Mouse (Mus musculus) stomach, embryonic 15.5 days (tissue): ENCODE measurements around the gene Gfod1. TPM values are rescaled to one million over a fixed set of nuclear protein-coding genes. Genes with fewer than 3 reads are reported as not detected.
A peak's percentile ranks its signal among the peaks of the same experiment; 100 is the strongest.

Source experiments
- ATAC-seq: fragments of 200-750 bp; cut with Nextera tagmentation; 2 replicates; pipeline ENCODE4 v1.8.0; 2017; ENCODE audit warnings: low read depth, moderate number of reproducible peaks, moderate TSS enrichment; ENCODE audit not compliant: insufficient read depth, low FRiP score
- H3K27ac ChIP-seq: fragments of 300-500 bp; sonication (generic); 2 replicates; pipeline ENCODE4 v1.5.1; 2015; ENCODE audit warnings: mild to moderate bottlenecking, inconsistent platforms
- H3K27me3 ChIP-seq: fragments of 300-500 bp; sonication (generic); replicated peaks from 2 replicates; pipeline ENCODE4 v1.6.1; 2015; ENCODE audit warnings: inconsistent platforms
- H3K36me3 ChIP-seq: fragments of 300-500 bp; sonication (generic); 2 replicates; pipeline ENCODE4 v1.6.1; 2015; ENCODE audit warnings: inconsistent platforms
- H3K4me1 ChIP-seq: fragments of 300-500 bp; sonication (generic); 2 replicates; pipeline ENCODE4 v1.6.1; 2015; ENCODE audit warnings: inconsistent platforms
- H3K4me2 ChIP-seq: fragments of 300-500 bp; sonication (generic); 2 replicates; pipeline ENCODE4 v1.6.1; 2015; ENCODE audit warnings: mild to moderate bottlenecking, inconsistent platforms
- H3K4me3 ChIP-seq: fragments of 300-500 bp; sonication (generic); replicated peaks from 2 replicates; pipeline ENCODE4 v1.5.1; 2015; ENCODE audit warnings: inconsistent platforms
- H3K9ac ChIP-seq: fragments of 300-500 bp; sonication (generic); 2 replicates; pipeline ENCODE4 v1.6.1; 2015; ENCODE audit warnings: inconsistent platforms
- H3K9me3 ChIP-seq: fragments of 300-500 bp; sonication (generic); 2 replicates; pipeline ENCODE4 v1.6.1; 2016; ENCODE audit warnings: inconsistent platforms
- WGBS: fragments of 180-500 bp; shearing (Covaris S2); methylation state at CpG from one replicate; pipeline ENCODE4 v1.1.7; 2015; 5-methylcytosine and 5-hydroxymethylcytosine counted together
- polyA plus RNA-seq: library from polyadenylated mRNA; unstranded; fragments of >200 nt; fragmentation: Nextera tagmentation; extraction: Ambion mirVana; gene quantifications from 2 replicates; pipeline ENCODE4 v1.2.1, GENCODE M21; 2015

The Gfod1 gene
- polyA plus RNA-seq, 1 experiment from 2014 or later = 0.73 TPM

DNA sequence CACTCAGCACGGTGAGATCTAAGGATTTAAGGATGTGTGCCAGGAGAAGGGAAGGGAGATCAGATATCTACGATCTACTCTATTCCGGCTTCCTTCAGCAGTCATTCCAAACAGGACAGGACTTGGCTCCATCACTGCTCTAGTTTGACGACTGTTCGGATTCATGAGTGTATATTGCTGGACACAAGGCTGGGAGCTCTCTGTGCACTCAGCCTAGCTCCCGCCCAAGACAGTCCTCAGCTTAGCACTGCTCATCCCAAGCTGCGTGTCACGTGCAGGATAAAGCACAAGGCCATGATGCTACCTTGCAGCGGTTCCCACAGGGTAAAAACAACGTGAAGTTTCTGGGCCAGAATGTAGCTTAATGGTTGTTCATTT lies 33.8 kb downstream of the Gfod1 start:
- no peaks in the 10 kb centered on the region for H3K4me1 ChIP-seq
- no peak overlapping the region for H3K4me2 ChIP-seq
- H3K9me3 ChIP-seq = no peaks in the 10 kb centered on the region
- H3K27me3 ChIP-seq = no peaks in the 10 kb centered on the region
- WGBS = 70% methylated on average over 10 of the region's 10 CpGs
- no peak overlapping the region for H3K9ac ChIP-seq
- H3K4me3 ChIP-seq = no peak overlapping the region
- H3K27ac ChIP-seq = no peak overlapping the region
- ATAC-seq = no peak
- no peaks in the 10 kb centered on the region for H3K36me3 ChIP-seq

DNA sequence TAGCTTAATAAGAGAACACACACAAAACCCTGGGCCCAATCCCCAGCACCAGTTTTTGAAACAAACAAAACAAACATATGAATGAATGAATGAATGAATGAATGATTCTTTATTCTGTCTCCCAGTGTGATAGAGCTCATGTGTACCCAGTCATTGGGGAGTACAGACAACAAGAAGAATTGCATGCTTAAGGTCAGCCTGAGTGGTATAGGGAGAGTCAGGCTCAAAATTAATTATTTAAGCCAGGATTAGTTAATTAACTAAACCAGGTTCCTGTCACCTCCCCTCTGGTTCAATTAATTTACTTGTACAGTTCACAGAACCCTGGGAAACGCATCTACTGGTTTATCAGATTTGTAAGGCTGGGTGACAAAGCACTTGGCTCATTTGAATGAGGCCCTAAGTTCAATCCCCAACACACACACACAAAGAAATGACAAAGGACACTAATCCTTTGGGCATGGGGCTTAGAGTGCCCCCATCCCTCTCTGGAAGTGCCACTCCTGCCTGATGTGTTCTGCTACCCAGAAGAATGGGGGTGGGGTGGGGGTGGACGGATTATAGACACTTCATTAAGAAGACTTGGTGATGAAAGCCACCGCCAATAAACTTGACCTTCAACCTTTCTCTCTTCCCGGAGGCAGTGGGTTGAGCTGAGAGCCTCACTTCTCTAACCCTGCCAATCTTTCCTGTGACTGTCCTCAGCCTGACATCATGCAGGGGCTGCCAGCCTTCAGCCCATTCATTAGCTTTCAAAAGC lies 34.3 kb downstream of the Gfod1 start:
- Histone ChIP-seq H3K27ac (no peak overlapping the region), H3K4me3 (no peak overlapping the region), H3K9me3 (no peaks in the 10 kb centered on the region), H3K36me3 (no peaks in the 10 kb centered on the region), H3K4me1 (no peaks in the 10 kb centered on the region), H3K27me3 (no peaks in the 10 kb centered on the region), H3K4me2 (no peak overlapping the region), H3K9ac (no peak overlapping the region)
- no peak for ATAC-seq
- WGBS = 47% methylated on average over 4 of the region's 4 CpGs

DNA sequence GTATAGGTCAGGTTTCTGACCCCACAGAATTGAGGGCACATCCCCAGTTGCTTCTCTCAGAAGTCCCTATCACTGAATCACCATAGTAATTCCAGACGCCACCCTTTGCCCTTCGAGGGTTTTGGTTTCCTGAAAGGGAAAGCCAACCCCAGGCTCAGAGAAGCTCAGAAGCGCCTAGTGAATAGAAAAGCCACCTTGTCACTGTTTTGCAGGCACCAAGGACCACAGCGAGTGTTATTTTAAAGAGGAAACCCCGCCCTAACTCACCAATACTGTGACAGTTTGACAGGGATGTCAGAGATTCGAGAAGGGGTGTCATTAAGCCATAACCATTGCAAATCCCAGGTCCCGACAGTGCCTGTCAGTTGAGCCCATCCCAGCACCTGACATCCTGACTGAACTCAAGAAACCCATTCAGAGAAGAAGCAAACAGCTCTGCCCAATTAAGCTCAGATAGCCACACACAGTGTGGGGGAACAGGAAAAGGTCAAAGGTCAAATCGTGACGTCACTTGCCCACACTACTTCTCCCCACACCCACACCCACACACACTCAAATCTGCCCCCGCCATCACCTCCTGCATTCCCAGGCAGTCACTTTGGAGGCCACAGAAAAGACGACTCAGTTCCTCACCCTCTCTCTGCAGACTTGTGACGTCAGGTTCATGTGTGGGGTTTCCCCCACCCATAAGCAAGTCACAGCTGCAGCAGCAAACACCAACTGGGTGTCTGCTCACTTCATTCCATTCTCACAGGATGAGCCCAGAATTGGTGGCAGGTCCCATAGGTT lies 35.2 kb downstream of the Gfod1 start:
- Histone ChIP-seq H3K9ac (no peak overlapping the region), H3K9me3 (no peaks in the 10 kb centered on the region), H3K4me3 (no peak overlapping the region), H3K27me3 (no peaks in the 10 kb centered on the region), H3K36me3 (no peaks in the 10 kb centered on the region), H3K4me1 (no peaks in the 10 kb centered on the region), H3K27ac (no peak overlapping the region), H3K4me2 (no peak overlapping the region)
- ATAC-seq = no peak
- WGBS = 54% methylated on average over 12 of the region's 12 CpGs

DNA sequence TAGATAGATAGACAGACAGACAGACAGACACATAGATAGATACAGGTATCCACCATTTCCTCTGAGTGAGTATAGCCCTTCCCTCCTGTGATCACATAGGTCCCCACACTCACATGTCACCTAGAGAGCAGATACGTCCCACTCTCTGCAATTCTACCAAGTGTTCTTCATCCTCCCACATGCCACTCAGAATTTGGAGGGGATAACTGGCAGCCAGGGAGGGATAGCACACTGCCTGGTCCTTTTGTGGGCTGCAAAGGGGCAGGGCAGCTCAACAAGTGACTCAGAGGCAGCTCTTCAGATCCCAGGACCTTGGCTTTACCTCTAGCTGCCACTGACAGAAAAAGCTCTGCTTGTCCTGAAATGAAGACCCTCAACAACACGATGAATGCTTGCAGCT lies 36.1 kb downstream of the Gfod1 start:
- H3K4me2 ChIP-seq = no peak overlapping the region

DNA sequence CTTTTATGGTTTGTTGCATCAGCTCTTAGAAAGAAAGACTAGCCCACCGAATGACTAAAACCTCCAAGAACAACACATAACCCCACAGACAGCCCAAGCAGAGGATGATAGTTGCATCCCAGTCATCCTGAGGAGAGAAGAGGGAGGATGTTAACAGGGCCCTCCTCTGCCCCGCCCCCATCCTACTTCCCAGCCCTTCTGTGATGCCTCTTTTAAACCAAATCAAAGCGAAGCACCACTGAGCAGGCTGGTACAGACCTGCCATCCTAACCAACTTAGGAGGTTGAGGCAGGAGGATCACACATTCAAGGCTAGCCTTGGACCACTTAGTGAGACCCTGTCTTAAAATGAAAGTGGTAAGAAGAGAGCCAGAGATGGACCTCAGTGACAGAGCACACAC lies 36.8 kb downstream of the Gfod1 start:
- Histone ChIP-seq H3K27ac (no peak overlapping the region), H3K9me3 (no peaks in the 10 kb centered on the region), H3K4me3 (no peak overlapping the region), H3K4me2 (no peak overlapping the region), H3K36me3 (no peaks in the 10 kb centered on the region), H3K27me3 (no peaks in the 10 kb centered on the region), H3K9ac (no peak overlapping the region), H3K4me1 (no peaks in the 10 kb centered on the region)
- no peak for ATAC-seq
- WGBS = 88% methylated on average over 3 of the region's 3 CpGs

More for the DNA sequence above, 36.1 kb downstream of the Gfod1 start:
- Histone ChIP-seq H3K4me3 (no peak overlapping the region), H3K4me1 (no peaks in the 10 kb centered on the region), H3K36me3 (no peaks in the 10 kb centered on the region), H3K27ac (no peak overlapping the region), H3K27me3 (no peaks in the 10 kb centered on the region), H3K9ac (no peak overlapping the region), H3K9me3 (no peaks in the 10 kb centered on the region)
- ATAC-seq = no peak
- 84% methylated on average over 2 of the region's 2 CpGs for WGBS

DNA sequence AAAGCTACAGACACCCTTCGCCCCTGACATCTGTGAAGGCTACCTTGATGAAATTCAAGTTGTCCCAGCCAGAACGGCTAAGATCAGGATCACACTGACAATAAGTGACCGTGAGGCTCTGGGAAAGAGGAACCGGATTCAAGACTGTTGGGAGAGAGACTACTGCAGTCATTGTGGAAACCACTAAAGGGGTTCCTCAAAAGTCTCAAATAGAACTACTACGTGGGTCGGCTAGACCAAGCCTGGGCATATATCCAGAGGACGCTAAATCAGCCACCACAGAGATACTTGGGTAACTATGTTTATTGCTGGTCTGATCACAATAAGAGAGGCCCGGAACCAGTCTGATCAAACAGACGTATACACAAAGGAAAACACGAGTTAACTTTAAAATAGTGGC lies 37.6 kb downstream of the Gfod1 start:
- no peak overlapping the region for H3K27ac ChIP-seq
- WGBS = 87% methylated on average over 10 of the region's 10 CpGs
- no peak overlapping the region for H3K4me2 ChIP-seq
- no peak overlapping the region for H3K9ac ChIP-seq
- H3K4me3 ChIP-seq = no peak overlapping the region
- H3K36me3 ChIP-seq = no peaks in the 10 kb centered on the region
- no peaks in the 10 kb centered on the region for H3K4me1 ChIP-seq
- H3K27me3 ChIP-seq = no peaks in the 10 kb centered on the region
- H3K9me3 ChIP-seq = no peaks in the 10 kb centered on the region
- no peak for ATAC-seq

DNA sequence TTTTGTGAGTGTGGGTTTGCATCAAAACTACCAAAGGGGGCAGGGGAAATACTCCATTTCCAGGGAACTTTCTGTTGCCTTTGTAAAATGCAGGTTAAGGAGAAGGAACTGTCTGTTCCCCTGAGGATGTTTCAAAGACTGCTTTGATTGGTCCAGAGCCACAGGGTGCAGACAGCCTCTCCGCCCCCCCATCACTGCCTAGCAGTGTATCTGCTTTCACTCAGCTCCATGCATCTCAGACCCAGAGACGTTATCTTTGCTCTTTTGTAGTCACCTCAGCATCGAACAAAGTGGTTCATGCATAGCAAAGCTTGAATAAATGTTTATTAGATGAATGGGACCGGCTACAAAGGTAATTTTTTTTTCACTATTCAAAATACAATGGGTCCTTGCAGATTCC lies 38.9 kb downstream of the Gfod1 start:
- no peaks in the 10 kb centered on the region for H3K36me3 ChIP-seq
- no peak overlapping the region for H3K4me3 ChIP-seq
- H3K4me1 ChIP-seq = no peaks in the 10 kb centered on the region
- no peak for ATAC-seq
- no peaks in the 10 kb centered on the region for H3K27me3 ChIP-seq
- WGBS = 47% methylated on average over 4 of the region's 4 CpGs
- H3K9me3 ChIP-seq = no peaks in the 10 kb centered on the region
- H3K9ac ChIP-seq = no peak overlapping the region
- no peak overlapping the region for H3K4me2 ChIP-seq
- H3K27ac ChIP-seq = no peak overlapping the region

DNA sequence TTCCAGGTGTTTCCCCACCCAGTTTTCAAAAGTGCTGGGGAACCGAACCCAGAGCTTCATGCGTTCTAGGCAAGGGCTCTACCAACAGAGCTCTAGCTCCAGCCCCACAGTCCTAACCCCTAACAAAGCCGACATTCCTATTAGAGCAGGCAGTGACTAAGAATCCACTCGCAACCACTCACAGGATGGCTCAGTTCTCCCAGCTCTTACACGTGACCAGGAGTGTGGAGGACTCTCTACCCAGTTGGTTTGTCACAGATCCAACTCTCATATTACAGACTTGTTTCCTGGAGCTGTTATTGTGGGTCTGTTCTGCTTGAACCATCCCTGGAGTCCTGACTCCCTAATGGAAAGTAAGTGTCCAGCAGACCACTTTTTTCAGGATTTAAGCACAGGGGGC lies 40.3 kb downstream of the Gfod1 start:
- H3K36me3 ChIP-seq = no peaks in the 10 kb centered on the region
- WGBS = 78% methylated on average over 5 of the region's 5 CpGs
- H3K4me1 ChIP-seq = no peaks in the 10 kb centered on the region
- no peak overlapping the region for H3K27ac ChIP-seq
- no peak overlapping the region for H3K4me3 ChIP-seq
- no peak for ATAC-seq
- no peak overlapping the region for H3K4me2 ChIP-seq
- H3K9me3 ChIP-seq = no peaks in the 10 kb centered on the region
- no peak overlapping the region for H3K9ac ChIP-seq
- no peaks in the 10 kb centered on the region for H3K27me3 ChIP-seq

DNA sequence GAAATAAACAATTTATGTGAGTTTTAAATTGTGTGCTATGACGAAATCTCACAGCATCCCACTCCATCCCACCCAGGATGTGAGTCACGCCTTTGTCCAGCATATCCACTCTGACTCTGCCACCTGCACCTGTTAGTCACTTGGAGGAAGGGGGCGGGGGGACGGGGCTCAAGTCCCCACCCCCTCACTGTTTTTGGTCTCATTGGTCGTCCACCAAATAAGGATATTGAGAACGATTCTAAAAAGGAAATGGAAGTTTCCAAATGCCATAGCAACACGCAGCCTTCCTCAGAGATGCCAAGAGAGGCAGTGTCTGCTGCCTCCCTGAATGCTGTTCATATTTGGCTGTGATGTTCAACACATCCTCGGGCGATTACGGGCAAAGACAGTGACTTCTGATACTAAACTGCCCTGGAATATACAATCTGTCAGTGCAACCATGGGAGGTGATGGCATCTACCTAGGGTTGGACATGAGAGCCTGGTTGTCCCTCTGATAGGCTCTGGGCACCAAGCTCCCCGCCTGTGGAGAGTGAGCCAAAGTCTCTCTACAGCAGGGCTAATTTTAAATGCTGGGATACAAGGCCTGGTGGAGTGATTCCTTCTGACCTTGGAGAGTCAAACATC lies 41.7 kb downstream of the Gfod1 start:
- WGBS = 81% methylated on average over 11 of the region's 11 CpGs
- Histone ChIP-seq H3K9ac (no peak overlapping the region), H3K4me2 (no peak overlapping the region), H3K9me3 (no peaks in the 10 kb centered on the region), H3K36me3 (no peaks in the 10 kb centered on the region), H3K4me3 (no peak overlapping the region), H3K27me3 (no peaks in the 10 kb centered on the region), H3K4me1 (no peaks in the 10 kb centered on the region), H3K27ac (no peak overlapping the region)
- no peak for ATAC-seq

DNA sequence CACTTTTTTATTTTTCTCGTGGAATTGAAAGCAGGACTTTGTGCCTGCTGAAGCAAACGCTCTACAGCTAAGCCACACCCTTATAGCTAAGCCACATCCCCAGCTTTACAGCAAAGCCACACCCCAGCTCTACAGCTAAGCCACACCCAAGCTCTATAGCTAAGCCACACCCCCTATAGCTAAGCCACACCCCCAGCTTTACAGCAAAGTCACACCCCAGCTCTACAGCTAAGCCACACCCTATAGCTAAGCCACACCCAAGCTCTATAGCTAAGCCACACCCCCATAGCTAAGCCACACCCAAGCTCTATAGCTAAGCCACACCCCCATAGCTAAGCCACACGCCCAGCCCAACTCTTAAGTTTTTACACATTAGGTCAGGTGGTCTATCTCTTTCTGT lies 42.7 kb downstream of the Gfod1 start:
- Histone ChIP-seq H3K4me3 (no peak overlapping the region), H3K4me1 (no peaks in the 10 kb centered on the region), H3K36me3 (no peaks in the 10 kb centered on the region), H3K9ac (no peak overlapping the region), H3K27ac (no peak overlapping the region), H3K27me3 (no peaks in the 10 kb centered on the region), H3K4me2 (no peak overlapping the region), H3K9me3 (no peaks in the 10 kb centered on the region)
- 56% methylated on average over 3 of the region's 3 CpGs for WGBS
- peak; percentile 87 for ATAC-seq

DNA sequence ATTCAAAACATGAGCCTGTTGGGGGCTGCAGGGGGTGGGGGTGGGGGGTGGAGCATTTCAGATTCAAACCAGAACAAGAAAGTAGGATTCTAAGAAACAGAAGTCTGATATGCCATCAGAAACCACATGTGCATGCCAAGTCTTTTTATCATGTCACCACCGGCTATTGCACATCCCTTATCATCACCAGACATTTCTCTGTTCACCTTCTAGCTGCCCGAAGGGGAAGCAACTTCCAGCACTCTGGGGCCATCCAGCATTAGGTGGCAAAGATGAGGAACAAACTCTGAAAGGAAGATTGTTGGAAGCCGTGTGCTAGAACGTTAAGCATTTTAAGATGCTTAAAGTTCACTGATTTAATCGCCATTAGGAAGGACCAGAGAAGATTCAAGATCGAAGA lies 43.2 kb downstream of the Gfod1 start:
- Histone ChIP-seq H3K9ac (no peak overlapping the region), H3K4me3 (no peak overlapping the region), H3K27me3 (no peaks in the 10 kb centered on the region), H3K4me2 (no peak overlapping the region), H3K27ac (no peak overlapping the region), H3K9me3 (no peaks in the 10 kb centered on the region), H3K36me3 (no peaks in the 10 kb centered on the region), H3K4me1 (no peaks in the 10 kb centered on the region)
- peak; percentile 76; the same call in 1 of the 2 replicates for ATAC-seq
- WGBS = 71% methylated on average over 6 of the region's 6 CpGs

DNA sequence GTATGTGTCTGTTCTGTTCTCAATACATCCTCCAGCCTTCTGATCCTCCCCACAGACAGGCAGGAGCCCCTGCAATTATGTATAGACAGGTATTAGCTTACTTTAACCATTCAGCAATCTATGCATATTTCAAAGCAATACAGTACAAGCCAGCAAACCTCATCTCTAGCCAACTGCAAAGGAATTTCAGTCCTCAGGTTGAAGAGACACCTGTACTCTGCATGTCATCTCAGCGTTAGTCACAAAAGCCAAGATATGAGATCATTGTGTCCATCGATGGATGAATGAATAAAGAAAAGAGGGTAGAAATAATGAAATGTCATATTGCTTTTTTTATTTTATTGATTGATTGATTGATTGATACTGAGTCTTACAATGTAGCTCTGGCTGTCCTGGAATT lies 47.5 kb downstream of the Gfod1 start:
- 91% methylated on average over 2 of the region's 2 CpGs for WGBS
- Histone ChIP-seq H3K27me3 (no peaks in the 10 kb centered on the region), H3K4me1 (no peaks in the 10 kb centered on the region), H3K4me2 (no peak overlapping the region), H3K4me3 (no peak overlapping the region), H3K36me3 (no peaks in the 10 kb centered on the region), H3K9me3 (no peaks in the 10 kb centered on the region), H3K9ac (no peak overlapping the region), H3K27ac (no peak overlapping the region)
- no peak for ATAC-seq
